Mouse (Mus musculus): ENCODE data around the gene Slc35f5. TPM values are rescaled to one million over a fixed set of nuclear protein-coding genes. Genes with fewer than 3 reads are reported as not detected.
"Not testable (repeated sequence)": the region's sequence is repeated elsewhere in the genome, so short reads cannot be mapped to it uniquely, and the experiment has no call there.

The Slc35f5 gene
- 33.5 and 37.8 TPM in 2 replicates for polyA plus RNA-seq (2014; fragmentation: Nextera tagmentation; extraction: Ambion mirVana)

DNA sequence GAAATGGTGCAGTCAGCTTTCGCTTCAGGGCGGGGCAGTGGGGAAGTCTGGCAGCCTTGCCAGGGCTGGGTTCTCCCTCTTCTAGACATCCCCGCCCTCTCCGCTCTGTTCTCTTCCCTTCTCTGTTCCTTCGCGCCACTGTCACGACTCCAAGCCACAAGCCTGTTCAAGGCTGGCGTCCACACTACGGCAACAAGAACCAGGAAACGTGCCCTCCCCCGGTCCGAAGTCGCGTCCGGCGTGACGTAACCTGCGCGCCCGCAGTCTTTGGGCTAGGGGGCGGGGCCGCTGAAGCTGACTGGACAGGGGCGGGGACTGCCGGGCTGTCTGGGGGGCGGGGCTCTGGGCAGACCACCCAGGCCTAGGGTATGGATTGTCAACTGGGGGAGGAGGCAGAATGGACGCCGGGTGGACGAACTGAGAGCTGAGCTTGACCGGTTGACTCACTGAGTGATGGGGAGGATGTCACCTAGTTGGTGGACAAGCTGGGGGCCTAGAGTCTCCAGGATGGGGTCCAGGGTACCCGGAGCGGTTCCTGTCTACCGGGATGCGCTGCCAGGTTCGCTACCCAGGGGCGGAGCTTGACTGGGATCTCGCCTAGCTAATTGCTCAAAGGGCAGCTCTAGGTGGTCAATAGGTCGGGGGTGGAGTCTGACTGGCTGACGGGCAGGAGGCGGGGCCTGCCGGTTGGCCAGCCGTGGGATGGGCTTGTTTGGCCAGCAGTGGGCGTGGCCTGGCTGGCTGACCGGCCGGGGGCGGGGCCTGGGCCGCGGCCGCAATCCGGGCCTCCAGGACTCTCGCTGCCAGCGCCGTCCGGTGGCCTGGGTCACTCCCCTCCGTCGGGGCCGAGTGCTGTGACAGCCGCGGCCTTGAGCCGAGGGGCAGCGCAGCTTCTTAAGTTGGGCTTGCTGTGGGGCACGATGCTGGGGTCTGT lies at the start of gene Slc35f5:
TSS of gene Slc35f5 (plus strand) at position 337 of the 934 bp plus-strand sequence.
- 1% methylated on average over 58 of the region's 61 CpGs for whole genome bisulfite sequencing
- H3K27ac ChIP-seq = peak within 1 kb of the TSS; percentile 95
- H3K27me3 ChIP-seq (ENCODE audit: control insufficient read depth, insufficient read depth, low read length) = no peaks in the 10 kb centered on the region
- H3K4me3 ChIP-seq (replicated peaks; ENCODE audit: low read length) = peak within 1 kb of the TSS; percentile 94
- H3K9me3 ChIP-seq (ENCODE audit: control insufficient read depth, low read length) = no peaks in the 10 kb centered on the region
- H3K9ac ChIP-seq = peak within 1 kb of the TSS; percentile 93
- DNase-seq (ENCODE audit: low spot score) (peak; percentile 95), ATAC-seq (ENCODE audit: low FRiP score) (peak; percentile 97)
- H3K4me1 ChIP-seq (replicated peaks; ENCODE audit: control insufficient read depth, insufficient read depth, low read length) = peaks cover 14% of the 10 kb centered on the region
- H3K4me2 ChIP-seq (replicated peaks) = peak within 1 kb of the TSS; percentile 67
- H3K36me3 ChIP-seq (replicated peaks; ENCODE audit: control insufficient read depth, insufficient read depth) = peaks cover 5% of the 10 kb centered on the region; the same call in 1 of the 2 replicates

DNA sequence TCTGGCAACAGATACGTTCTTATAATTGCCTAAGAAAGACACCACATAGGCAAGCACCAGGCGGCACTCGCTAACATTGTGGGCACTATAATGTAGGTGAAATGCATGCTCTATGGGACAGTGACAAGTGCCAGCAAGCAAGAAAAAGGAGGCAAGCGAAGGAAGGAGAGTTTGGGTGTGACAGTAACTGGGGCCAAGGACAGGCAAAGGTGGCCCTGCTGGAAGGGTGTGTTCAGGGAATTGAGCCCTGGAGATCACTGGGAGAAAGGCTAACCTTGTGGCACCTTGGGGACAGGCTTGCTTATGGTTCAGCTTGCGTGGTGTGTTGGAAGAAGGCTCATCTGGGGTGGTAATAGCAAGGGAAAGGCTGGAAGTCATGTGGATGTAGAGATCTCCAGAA lies 45.7 kb upstream of the Slc35f5 start:
- H3K4me1 ChIP-seq (replicated peaks; ENCODE audit: control insufficient read depth, insufficient read depth, low read length) = no peaks in the 10 kb centered on the region
- H3K27me3 ChIP-seq (ENCODE audit: control insufficient read depth, insufficient read depth, low read length) = no peaks in the 10 kb centered on the region
- H3K9ac ChIP-seq = no peak overlapping the region
- no peaks in the 10 kb centered on the region for H3K36me3 ChIP-seq (replicated peaks; ENCODE audit: control insufficient read depth, insufficient read depth)
- 88% methylated on average over 5 of the region's 5 CpGs for WGBS
- H3K9me3 ChIP-seq (ENCODE audit: control insufficient read depth, low read length) = no peaks in the 10 kb centered on the region
- H3K27ac ChIP-seq = no peak overlapping the region
- no peak overlapping the region for H3K4me2 ChIP-seq (replicated peaks)
- H3K4me3 ChIP-seq (replicated peaks; ENCODE audit: low read length) = no peak overlapping the region
- ATAC-seq (ENCODE audit: low FRiP score) (no peak), DNase-seq (ENCODE audit: low spot score) (no peak)

DNA sequence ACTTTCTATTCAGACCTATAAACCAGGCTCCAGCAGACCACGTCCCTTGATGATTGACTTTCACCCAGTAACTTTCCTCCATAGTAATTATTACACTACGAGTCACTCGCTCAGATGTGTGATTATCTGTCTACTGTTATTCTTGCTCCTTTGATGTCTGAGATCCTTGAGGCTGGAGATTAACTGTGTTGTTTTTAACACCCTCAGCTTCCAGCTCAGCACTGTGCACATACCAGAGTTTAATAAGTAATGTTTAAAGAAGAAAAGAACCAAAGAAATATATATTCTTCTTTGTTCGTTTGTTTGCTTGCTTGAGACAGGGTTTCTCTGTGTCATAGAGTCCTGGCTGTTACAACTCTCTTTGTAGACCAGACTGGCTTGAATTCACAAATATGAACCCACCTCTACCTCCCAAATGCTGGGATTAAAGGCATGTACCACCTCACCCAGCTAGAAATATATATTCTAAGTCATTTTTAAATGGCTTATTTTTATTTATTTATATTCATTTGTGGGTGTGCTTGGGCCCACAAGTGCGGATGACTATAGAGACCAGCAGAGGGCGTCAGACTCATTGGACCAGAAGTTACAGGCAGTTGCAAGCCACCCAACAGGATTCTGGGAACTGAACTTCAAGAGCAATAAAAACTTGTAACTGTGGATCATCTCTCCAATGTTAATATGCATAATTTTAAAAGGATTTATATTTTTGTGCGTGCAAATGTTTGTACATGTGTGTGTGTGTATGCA lies 43.3 kb upstream of the Slc35f5 start:
- Histone ChIP-seq H3K36me3 (replicated peaks; ENCODE audit: control insufficient read depth, insufficient read depth) (no peaks in the 10 kb centered on the region), H3K27ac (no peak overlapping the region), H3K9me3 (ENCODE audit: control insufficient read depth, low read length) (no peaks in the 10 kb centered on the region), H3K27me3 (ENCODE audit: control insufficient read depth, insufficient read depth, low read length) (no peaks in the 10 kb centered on the region), H3K9ac (no peak overlapping the region), H3K4me2 (replicated peaks) (no peak overlapping the region), H3K4me1 (replicated peaks; ENCODE audit: control insufficient read depth, insufficient read depth, low read length) (no peaks in the 10 kb centered on the region), H3K4me3 (replicated peaks; ENCODE audit: low read length) (no peak overlapping the region)
- no peak for DNase-seq (ENCODE audit: low spot score)
- no peak for ATAC-seq (ENCODE audit: low FRiP score)
- WGBS = 77% methylated on average over 7 of the region's 7 CpGs

DNA sequence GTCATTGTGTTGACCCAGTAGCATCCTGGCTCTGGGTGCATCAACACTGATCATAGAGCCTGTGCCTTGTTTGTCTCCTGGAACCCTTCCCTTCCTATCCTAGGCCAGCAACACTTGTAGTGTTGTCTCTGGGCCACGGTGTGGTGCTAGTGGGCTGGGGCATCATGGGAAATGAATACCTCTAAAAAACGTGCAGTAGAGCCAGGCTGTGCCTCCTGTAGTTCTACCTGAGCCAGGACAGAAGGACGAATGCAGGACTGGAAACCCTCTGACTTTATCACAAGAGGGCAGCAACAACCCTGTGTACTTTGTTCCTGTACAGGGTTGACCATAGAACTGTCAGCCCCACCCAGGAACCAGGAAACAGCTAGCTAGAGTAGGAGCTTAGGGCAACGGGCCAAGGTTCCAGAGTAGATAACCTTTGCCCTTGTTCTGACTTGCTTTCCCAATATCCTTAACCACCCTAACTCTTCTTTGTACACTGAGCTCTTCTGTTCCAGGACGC lies 41.2 kb upstream of the Slc35f5 start:
- Histone ChIP-seq H3K9me3 (ENCODE audit: control insufficient read depth, low read length) (no peaks in the 10 kb centered on the region), H3K4me3 (replicated peaks; ENCODE audit: low read length) (no peak overlapping the region), H3K36me3 (replicated peaks; ENCODE audit: control insufficient read depth, insufficient read depth) (no peaks in the 10 kb centered on the region), H3K27me3 (ENCODE audit: control insufficient read depth, insufficient read depth, low read length) (no peaks in the 10 kb centered on the region), H3K4me1 (replicated peaks; ENCODE audit: control insufficient read depth, insufficient read depth, low read length) (no peaks in the 10 kb centered on the region), H3K4me2 (replicated peaks) (no peak overlapping the region), H3K9ac (no peak overlapping the region), H3K27ac (no peak overlapping the region)
- ATAC-seq (ENCODE audit: low FRiP score) (no peak), DNase-seq (ENCODE audit: low spot score) (no peak)
- 66% methylated on average over 5 of the region's 5 CpGs for WGBS

DNA sequence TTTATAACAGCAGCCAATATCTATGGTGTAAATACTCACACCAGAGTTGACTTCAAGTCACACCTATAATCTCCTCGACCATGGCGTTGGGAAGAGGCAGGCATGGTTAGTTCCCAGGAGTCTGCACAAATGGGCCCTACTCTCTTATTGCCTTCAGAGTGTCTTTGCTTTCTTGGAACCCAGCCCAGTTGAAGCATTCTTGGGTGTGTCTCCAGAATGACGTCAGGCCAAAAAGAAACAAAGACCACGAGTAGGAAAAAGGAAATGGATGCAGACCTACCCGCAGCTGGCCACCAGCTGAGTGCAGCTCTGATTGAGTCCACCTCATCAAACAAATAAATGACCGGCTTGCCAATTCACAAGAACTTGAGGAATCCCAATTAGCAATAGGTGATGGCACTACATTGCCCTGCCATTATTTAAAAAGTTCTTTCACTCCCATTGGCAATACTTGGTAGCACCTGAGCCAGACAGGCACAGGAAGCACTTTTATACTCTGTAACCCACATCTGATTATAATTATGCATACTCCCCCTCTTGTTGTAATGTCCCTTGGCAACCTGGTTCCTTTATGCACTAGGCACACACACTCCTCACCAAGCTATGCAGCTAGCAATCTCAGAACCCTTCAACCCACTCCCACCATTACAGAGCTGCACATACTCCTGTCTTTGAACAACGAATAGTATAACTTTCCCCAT lies 34.3 kb upstream of the Slc35f5 start:
- Histone ChIP-seq H3K4me1 (replicated peaks; ENCODE audit: control insufficient read depth, insufficient read depth, low read length) (no peaks in the 10 kb centered on the region), H3K36me3 (replicated peaks; ENCODE audit: control insufficient read depth, insufficient read depth) (no peaks in the 10 kb centered on the region), H3K4me3 (replicated peaks; ENCODE audit: low read length) (no peak overlapping the region), H3K9ac (no peak overlapping the region), H3K4me2 (replicated peaks) (no peak overlapping the region), H3K27ac (no peak overlapping the region), H3K9me3 (ENCODE audit: control insufficient read depth, low read length) (no peaks in the 10 kb centered on the region), H3K27me3 (ENCODE audit: control insufficient read depth, insufficient read depth, low read length) (no peaks in the 10 kb centered on the region)
- DNase-seq (ENCODE audit: low spot score) = no peak
- WGBS = 78% methylated on average over 7 of the region's 7 CpGs
- ATAC-seq (ENCODE audit: low FRiP score) = no peak

DNA sequence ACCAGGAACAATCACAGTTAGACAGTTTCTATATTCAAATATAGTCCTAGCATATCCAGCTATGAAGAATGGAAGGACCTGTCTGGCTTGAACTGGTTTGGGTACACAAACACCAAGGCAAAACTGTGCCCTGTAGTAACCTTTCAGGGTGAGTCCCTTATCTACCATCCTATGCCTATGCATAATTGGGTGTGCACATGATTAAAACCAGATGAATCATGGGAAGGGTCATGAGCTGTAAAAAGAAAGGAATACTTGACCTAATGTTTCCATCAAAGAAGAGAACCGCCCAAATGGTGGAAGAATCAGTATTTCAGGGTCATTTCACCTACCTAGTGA lies 33.8 kb upstream of the Slc35f5 start:
- H3K9me3 ChIP-seq (ENCODE audit: control insufficient read depth, low read length) = no peaks in the 10 kb centered on the region
- ATAC-seq (ENCODE audit: low FRiP score) (no peak), DNase-seq (ENCODE audit: low spot score) (no peak)
- no peak overlapping the region for H3K27ac ChIP-seq
- H3K9ac ChIP-seq = no peak overlapping the region
- H3K36me3 ChIP-seq (replicated peaks; ENCODE audit: control insufficient read depth, insufficient read depth) = no peaks in the 10 kb centered on the region
- no peaks in the 10 kb centered on the region for H3K27me3 ChIP-seq (ENCODE audit: control insufficient read depth, insufficient read depth, low read length)
- H3K4me1 ChIP-seq (replicated peaks; ENCODE audit: control insufficient read depth, insufficient read depth, low read length) = no peaks in the 10 kb centered on the region
- H3K4me2 ChIP-seq (replicated peaks) = no peak overlapping the region
- H3K4me3 ChIP-seq (replicated peaks; ENCODE audit: low read length) = no peak overlapping the region
- WGBS = 98% methylated on average over 1 of the region's 1 CpGs

DNA sequence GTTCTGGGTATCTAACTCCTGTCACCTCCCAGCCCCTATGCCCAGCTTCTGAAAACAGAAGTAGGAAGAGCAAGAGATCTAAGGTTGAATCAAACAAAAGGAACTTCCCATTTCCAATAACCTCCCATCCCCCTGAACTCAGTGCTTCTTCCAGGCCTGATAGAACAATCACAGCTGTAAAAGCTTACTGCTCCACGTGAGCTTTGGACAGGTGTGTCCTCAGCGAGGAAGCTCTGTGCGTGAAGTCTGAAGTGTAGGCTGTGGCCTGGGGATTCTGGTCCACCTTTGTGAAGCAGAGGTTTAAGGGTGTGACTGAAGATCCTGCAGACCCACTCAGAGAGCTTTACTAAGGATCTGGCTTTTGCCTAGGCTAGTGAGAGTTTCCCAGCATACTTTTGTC lies 33.0 kb upstream of the Slc35f5 start:
- Histone ChIP-seq H3K4me2 (replicated peaks) (no peak overlapping the region), H3K4me3 (replicated peaks; ENCODE audit: low read length) (no peak overlapping the region), H3K9ac (no peak overlapping the region), H3K4me1 (replicated peaks; ENCODE audit: control insufficient read depth, insufficient read depth, low read length) (no peaks in the 10 kb centered on the region), H3K27ac (no peak overlapping the region), H3K27me3 (ENCODE audit: control insufficient read depth, insufficient read depth, low read length) (no peaks in the 10 kb centered on the region), H3K9me3 (ENCODE audit: control insufficient read depth, low read length) (no peaks in the 10 kb centered on the region), H3K36me3 (replicated peaks; ENCODE audit: control insufficient read depth, insufficient read depth) (no peaks in the 10 kb centered on the region)
- DNase-seq (ENCODE audit: low spot score) (no peak), ATAC-seq (ENCODE audit: low FRiP score) (no peak)
- 85% methylated on average over 3 of the region's 3 CpGs for WGBS

DNA sequence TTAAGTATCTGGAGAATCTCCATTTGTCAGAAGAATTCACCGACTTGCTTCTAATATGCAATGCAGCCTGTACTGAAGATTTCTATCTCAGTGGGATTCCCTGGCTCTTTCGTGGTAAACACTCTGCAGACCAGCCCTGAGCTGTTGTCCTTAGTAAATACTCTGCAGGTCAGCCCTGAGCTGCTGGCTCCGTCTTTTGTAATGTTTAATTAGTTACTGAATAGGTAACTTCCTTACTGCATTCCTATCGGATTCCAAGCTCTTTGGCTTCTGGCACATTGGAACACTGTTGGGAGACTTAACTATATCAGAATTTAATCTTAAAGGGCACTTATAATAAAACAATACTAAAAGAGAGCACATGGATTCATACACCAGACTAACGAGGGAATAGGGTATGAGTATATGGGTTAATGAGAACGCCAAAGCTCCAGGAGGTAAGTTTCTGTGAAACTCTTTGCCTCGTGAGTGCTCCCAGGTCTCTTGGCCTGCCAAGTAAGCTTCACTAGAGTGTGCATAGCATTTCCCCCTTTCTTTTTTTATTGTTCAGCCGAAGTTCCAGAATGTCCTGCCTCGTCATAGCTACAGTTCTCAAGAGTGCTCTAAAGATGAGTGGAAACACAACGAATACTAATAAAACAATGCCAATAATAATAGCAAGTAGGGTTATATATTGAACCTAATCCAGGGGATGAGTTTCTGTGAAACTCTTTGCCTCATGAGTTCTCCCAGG lies 27.0 kb upstream of the Slc35f5 start:
- H3K4me2 ChIP-seq (replicated peaks); H3K4me3 ChIP-seq (replicated peaks; ENCODE audit: low read length): not testable (repeated sequence)

More for the DNA sequence above, 27.0 kb upstream of the Slc35f5 start:
- H3K4me1 ChIP-seq (replicated peaks; ENCODE audit: control insufficient read depth, insufficient read depth, low read length); H3K27me3 ChIP-seq (ENCODE audit: control insufficient read depth, insufficient read depth, low read length); H3K9me3 ChIP-seq (ENCODE audit: control insufficient read depth, low read length); H3K9ac ChIP-seq; H3K36me3 ChIP-seq (replicated peaks; ENCODE audit: control insufficient read depth, insufficient read depth); ATAC-seq (ENCODE audit: low FRiP score); H3K27ac ChIP-seq; DNase-seq (ENCODE audit: low spot score): not testable (repeated sequence)
- WGBS = 72% methylated on average over 10 of the region's 10 CpGs

Measured in hindbrain, embryonic 14.5 days (tissue).